Mouse (Mus musculus) left cerebral cortex, postnatal 4 days (tissue): ENCODE measurements at regions not wholly inside any gene's neighbourhood (a gene's known extent, or its start where the extent isn't known, plus 50 kb on each side); places are given as distances from the start of the nearest gene placed in this dataset.
A peak's percentile ranks its signal among the peaks of the same experiment; 100 is the strongest.
"Not testable (repeated sequence)": the region's sequence is repeated elsewhere in the genome, so short reads cannot be mapped to it uniquely, and the experiment has no call there.

Source experiments
- DNase-seq: peaks from one replicate; pipeline ENCODE4 v3.0.0-alpha.2; 2022
- intact Hi-C: fragments of 180-260 bp; cut with DNase I; formaldehyde crosslinking; loops from one replicate; pipeline ENCODE4 v1.15.1; 2025

GRCm38 (mm10) chr2:116526203-116526602 is 352.3 kb upstream of the Tmco5 start:
- intact Hi-C loops, DNase-seq: not testable (repeated sequence)

DNA sequence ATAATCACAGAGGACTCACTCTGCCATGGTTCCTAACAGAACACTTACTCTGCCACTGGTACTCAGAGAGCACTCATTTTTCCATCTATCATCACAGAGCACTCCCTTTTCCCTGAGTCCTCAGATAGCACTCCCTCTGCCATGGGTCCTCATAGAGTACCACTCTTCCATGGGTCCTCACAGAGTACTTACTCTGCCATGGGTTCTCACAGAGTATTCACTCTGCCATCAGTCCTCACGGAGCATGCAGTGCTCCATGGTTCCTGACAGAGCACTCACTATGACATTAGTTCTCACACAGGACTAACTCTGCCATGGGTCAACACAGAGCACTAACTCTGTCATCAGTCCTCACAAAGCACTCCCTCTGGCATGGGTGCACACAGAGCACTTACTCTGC is 342.0 kb upstream of the Tmco5 start:
- intact Hi-C loops = no loop called here
- DNase-seq = no peak

DNA sequence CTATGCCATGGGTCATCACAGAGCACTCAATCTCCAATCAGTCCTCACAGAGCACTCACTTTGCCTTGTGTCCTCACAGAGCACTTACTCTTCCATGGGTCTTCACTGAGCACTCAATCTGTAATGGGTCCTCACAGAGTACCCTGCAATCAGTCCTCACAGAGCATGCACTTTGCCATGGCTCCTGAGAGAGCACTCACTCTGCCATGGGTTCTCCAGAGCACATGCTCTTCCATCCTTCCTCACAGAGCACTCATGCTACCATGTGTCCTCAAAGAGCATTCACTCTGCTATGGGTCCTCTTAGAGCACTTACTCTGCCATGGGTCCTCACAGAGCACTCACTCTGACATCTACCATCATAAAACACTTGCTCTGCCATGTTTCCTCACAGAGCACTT is 319.1 kb upstream of the Tmco5 start:
- intact Hi-C loops = no loop called here
- no peak for DNase-seq

DNA sequence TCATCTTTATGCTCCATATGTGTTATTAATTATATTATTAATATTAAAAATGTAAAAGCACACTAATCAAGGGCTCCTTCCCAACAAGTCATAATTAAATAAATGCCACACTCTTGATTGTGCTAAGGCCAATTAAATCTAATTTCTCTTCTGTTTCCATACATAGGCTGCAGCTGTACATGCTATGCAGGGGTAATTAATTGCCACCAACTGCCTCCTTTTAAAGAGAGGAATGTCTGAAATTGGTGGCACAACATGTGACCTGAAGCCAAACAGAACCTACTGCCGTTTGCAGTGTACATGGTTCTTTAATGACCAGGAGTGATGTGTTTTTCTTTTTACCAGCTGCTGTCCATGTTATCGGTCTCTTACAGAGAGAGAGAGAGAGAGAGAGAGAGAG is 294.5 kb upstream of the Tmco5 start:
- intact Hi-C loops = no loop called here
- no peak for DNase-seq

- DNase-seq = no peak
- intact Hi-C loops = no loop called here
Observed at GRCm38 (mm10) chr2:116586203-116586959, 292.1 kb upstream of the Tmco5 start.

GRCm38 (mm10) chr2:116605869-116606268 is 272.6 kb upstream of the Tmco5 start:
- intact Hi-C loops = no loop called here
- DNase-seq = no peak

DNA sequence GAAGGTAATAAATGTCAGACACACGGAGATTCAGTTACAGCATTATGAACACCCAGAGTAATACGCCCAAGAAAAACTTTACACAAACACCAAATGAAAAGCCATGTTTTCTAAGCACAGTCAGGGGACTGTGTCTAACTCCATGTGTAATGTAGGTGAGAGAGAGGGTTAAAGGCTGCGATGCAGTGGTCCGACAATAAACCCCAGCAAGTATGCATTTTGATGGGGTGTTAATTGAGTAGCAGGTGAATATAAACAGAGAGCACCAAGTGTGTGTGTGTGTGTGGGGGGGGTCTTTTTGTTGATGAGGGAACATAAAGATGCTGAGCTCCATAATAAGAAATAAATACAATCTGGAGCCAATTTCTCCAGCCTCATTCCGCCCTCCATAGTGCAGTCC is 238.6 kb upstream of the Tmco5 start:
- no peak for DNase-seq
- intact Hi-C loops = no loop called here

- DNase-seq = no peak
- intact Hi-C loops = no loop called here
Observed at GRCm38 (mm10) chr2:116652106-116652505, 226.4 kb upstream of the Tmco5 start.

DNA sequence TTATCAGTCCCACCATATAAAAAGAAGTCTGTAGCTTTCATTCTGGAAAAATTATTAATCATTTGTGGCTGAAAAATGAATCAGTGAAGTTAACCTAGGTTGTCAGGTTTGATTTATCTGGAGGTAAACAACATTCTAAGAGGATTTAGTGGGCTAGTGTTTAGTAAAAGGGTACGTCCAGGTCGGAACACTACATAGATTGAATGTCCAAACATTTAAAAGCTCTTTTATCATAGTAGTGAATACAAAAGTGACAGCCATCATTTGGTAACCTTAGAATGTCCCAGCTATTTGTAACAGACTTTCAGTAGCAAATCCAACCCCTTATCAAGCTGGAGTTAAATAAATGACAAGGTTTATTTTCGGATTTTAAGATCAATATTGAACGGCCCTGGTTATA is 192.7 kb upstream of the Tmco5 start:
- intact Hi-C loops = no loop called here
- no peak for DNase-seq

DNA sequence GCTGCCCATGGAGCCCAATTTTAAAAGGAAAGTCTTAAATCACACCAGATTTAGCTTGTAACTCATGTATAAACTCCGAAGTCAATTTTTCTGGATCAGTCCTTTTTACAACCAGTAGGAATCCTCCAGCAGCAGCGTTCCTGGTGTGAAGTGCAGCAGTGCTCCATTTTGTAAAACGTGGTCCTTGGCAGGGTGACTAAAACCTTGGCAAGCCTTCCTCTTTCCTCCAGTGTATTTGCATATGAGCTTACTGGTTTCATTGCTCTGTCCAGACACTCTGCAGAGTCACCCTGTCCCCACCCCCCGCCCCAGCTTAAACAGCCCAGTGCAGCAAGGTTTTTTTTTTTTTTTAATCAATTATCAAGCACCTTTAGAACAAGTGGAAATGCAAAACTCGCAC is 180.9 kb upstream of the Tmco5 start:
- DNase-seq = peak; percentile 61
- intact Hi-C loops = no loop called here

DNA sequence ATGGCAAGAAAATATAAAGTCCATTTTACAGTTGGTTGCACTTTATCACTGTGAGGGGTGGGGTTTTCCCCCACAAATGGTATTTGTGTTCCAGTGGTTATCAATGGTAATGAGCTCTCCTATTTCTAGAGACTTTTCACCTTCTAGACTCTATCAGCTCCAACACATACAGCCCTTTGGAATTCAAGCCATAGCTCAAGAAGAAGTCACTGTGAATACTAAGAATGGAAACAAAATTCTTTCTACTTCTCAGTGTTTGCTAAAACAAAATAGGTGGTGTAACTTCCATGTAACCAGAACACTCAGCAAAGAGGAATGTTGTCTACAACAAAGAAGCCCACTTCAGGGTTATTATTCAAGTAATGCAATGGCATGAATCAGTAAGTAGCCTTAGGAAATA is 173.8 kb upstream of the Tmco5 start:
- no peak for DNase-seq
- intact Hi-C loops = no loop called here

- no peak for DNase-seq
- intact Hi-C loops = no loop called here
Observed at GRCm38 (mm10) chr2:116709608-116710007, 168.9 kb upstream of the Tmco5 start.

GRCm38 (mm10) chr2:116716529-116717201 is 161.8 kb upstream of the Tmco5 start:
- DNase-seq = no peak
- intact Hi-C loops = no loop called here

DNA sequence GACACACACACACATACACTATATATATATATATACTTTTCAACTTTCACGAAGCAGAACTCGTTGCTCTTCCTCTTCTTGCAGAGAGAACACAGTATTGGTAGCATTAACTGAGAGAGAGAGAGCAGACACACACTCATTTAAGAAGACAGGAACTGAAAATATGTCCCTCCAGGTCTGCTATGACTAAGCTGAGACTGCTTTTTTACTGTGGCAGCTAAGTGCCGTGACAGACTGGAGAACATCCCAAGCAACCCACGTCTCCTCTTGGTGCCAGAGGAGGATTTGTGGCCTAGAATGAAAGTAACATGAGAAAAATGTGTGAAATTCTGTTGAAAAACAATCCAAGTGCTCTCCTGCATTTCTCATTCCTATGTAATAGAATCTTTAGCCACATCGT is 159.9 kb upstream of the Tmco5 start:
- intact Hi-C loops = no loop called here
- DNase-seq = no peak

DNA sequence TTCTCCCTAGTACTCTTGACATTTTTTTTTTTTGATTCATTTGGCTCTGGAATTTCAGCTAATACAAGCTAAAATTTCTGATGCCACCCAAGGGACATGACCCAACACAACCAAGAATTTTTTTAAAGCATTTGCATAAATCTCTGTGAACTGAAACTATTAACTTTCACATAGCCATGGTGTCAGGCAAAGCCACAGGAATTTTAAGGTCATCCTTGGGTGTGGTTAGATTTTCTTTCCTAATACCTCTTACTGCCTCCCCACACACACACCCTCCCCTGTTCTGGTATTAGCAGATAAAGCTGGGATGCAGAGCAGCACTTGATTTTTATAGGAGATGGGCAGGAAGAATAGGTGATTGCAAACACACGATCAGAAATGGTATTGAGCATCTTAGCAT is 150.9 kb upstream of the Tmco5 start:
- no peak for DNase-seq
- intact Hi-C loops = no loop called here

GRCm38 (mm10) chr2:116735702-116736101 is 142.8 kb upstream of the Tmco5 start:
- peak; percentile 41 for DNase-seq
- intact Hi-C loops = no loop called here

- DNase-seq = no peak
- intact Hi-C loops = no loop called here
Observed at GRCm38 (mm10) chr2:116768459-116769047, 109.9 kb upstream of the Tmco5 start.

GRCm38 (mm10) chr2:116769186-116769585 is 109.3 kb upstream of the Tmco5 start:
- no peak for DNase-seq
- intact Hi-C loops = no loop called here

DNA sequence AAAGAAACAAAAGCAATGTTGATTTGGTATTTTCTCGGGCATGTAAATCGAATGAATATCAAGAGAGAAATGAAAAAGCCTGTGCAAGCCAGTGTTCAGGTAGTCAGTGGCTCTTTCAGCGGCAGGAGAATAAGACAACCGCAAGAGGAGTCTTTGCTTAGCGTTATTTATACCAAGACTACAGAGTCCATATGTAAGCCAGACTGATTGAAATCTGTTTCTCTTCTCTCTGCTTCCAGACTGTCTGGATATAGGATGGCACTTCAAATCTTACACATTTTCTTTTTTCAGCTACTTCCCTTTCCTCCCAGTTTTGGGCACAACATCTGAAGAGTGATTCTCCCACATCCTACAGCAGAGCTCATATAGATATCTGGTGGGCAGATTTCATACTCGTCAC is 105.9 kb upstream of the Tmco5 start:
- no peak for DNase-seq

GRCm38 (mm10) chr2:116800141-116800540 is 78.3 kb upstream of the Tmco5 start:
- no peak for DNase-seq
- intact Hi-C loops = no loop called here

More for the DNA sequence above, 105.9 kb upstream of the Tmco5 start:
- intact Hi-C loops = no loop called here

- intact Hi-C loops = no loop called here
- no peak for DNase-seq
Observed at GRCm38 (mm10) chr2:116801578-116801977, 76.9 kb upstream of the Tmco5 start.

GRCm38 (mm10) chr2:116807207-116807606 is 71.3 kb upstream of the Tmco5 start:
- intact Hi-C loops = no loop called here
- no peak for DNase-seq
